Mouse (Mus musculus) gastrocnemius, postnatal 36 days (tissue): ENCODE results near the gene Slc12a1. TPM values are rescaled to one million over a fixed set of nuclear protein-coding genes. Genes with fewer than 3 reads are reported as not detected.
"Not testable (repeated sequence)": the region's sequence is repeated elsewhere in the genome, so short reads cannot be mapped to it uniquely, and the experiment has no call there.

ENCODE experiments used
- DNase-seq, 2 experiments: peaks; one replicate each; pipeline ENCODE4 v3.0.0; 2022
- intact Hi-C: fragments of 180-260 bp; cut with DNase I; formaldehyde crosslinking; loops from one replicate; pipeline ENCODE4 v1.15.1; 2025
- long read RNA-seq, 2 experiments: library from polyadenylated mRNA; stranded (forward); transcript quantifications; one replicate each; pipeline ENCODE4 v2.0.0; 2021
- total RNA-seq, 2 experiments: library from RNA; stranded (reverse); gene quantifications; 2 replicates each; pipeline ENCODE4 v1.2.3; 2021

Gene Slc12a1
- not detected for total RNA-seq
- long read RNA-seq, experiment 1, result 0 reads
- long read RNA-seq, experiment 2, result 0 reads

- no peak for DNase-seq
- intact Hi-C loops, result no loop called here
Measured at GRCm38 (mm10) chr2:125152388-125152787, at the start of gene Slc12a1. Gene Slc12a1 (plus strand): TSS chr2:125152505.

GRCm38 (mm10) chr2:125104491-125104890 is 47.8 kb upstream of the Slc12a1 start:
- intact Hi-C loops, DNase-seq: not testable (repeated sequence)

DNA sequence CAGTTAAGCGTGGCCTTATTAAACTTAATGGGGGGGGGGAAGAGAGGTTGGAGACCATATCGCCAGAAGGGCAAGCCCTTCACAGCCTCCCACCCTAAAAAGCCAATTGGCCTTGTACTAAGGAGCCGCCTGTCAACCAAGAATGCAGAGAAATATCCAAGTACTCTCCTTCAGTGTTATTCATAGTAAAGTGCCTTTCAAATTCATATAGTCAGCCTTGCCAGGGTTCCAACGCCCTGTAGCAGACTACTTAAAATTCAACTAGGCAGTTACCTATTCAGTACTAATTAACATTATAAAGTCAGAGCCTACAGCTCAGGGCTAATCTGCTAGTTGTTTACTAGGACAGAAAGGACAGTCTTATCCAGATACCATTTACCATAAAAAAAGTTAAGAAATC is 45.8 kb upstream of the Slc12a1 start:
- DNase-seq, intact Hi-C loops: not testable (repeated sequence)

DNA sequence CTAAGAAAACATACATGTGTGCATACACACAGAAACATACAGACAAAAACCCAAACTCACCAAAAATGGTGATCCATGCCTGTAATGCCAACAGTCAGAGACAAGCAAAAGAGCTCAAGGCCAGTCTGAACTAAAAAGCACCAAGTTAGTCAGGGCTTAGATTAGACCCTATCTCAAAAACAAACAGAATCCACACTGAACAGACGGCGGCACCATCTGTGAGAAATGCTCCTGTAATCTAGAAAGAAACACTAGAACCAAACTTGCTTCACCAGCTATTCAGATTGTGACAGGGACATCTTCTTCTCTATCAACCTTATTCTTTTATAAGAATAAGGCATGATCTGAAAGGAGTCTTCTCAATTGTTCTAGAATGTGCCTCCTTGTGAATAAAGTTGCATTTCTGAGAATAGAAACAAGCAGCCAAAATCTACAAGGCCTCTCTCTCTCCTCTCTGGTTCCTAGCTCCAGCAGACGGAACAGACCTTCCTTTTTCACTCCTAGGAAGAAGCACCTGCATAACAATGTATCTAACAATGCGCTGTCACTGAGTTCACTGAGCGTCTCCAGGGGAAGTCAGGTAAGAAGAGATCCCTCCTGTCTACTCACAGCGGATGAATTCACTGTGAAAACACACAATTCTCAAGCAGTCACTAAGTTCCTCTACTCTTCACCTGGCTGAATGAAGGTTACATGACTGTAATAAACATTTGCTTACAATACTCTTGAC is 32.8 kb upstream of the Slc12a1 start:
- intact Hi-C loops, result no loop called here
- DNase-seq, result no peak

GRCm38 (mm10) chr2:125122288-125122623 is 30.0 kb upstream of the Slc12a1 start:
- intact Hi-C loops, result no loop called here
- DNase-seq, result no peak

GRCm38 (mm10) chr2:125122624-125123476 is 29.5 kb upstream of the Slc12a1 start:
- peak; percentile 15 to 33 for DNase-seq
- intact Hi-C loops, result no loop called here

DNA sequence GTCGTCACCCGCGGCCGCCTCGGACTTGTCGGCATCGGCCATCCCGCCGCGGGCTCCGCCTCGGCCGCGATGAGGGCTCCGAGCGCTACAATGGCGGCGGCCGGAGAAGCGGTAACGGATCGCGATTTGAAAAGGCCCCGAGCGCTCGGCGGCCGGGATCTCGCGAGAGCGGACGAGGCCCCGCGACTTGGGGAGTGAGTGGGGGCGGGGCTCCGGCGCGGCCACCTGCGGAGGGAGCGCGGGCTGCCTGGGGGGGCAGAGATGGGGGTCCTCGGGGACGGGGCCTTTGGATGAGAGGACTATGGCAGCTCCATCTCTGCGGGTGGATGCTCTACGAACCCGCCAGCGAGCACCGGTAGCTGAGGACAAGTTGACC is 28.8 kb upstream of the Slc12a1 start, which contains the start of gene Myef2:
Myef2 (minus strand) TSS at position 185 of the 376 bp plus-strand sequence.
- peak; percentile 62 to 69 for DNase-seq
- intact Hi-C loops, result no loop called here

GRCm38 (mm10) chr2:125125824-125126223 is 26.5 kb upstream of the Slc12a1 start:
- no peak for DNase-seq
- intact Hi-C loops, result no loop called here

DNA sequence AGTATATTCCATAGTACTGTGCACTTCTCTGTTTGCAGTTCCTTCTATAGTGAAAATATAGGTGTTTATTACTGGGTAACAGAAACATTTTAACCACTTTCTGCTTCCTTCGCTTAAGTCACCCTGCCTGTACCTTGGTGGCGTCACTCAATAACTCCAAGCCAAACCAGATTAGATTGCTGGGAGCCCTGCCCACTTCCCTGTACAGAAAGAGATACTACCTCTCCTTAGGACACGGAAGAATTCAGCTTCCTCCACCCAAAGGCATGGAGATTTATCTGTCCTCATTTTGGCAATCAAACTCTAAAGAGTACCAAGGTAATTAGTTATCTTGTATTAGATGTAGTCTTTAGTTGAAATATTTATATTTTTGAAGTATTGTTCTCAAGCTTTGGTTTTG is 25.5 kb upstream of the Slc12a1 start:
- intact Hi-C loops, result no loop called here
- DNase-seq, result no peak

DNA sequence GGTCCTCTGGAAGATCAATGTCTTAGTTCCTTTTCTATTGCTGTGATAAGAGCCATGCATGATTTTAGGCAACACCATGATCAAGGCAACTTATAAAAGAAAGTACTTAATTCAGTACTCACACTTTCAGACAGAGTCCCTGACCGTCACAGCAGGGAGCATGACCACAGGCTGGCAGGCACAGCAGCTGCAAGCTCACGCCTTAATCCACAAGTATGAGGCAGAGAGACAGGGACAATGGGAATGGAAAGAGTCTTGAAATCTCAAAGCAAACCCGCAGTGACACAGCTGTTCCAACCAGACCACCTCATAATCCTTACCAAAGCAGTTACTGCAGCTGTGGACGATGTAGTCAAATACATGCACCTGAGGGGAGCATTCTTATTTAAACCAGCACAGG is 18.2 kb upstream of the Slc12a1 start:
- DNase-seq, result no peak
- intact Hi-C loops, result no loop called here

- DNase-seq, result peak; percentile 32 to 65
- intact Hi-C loops, result no loop called here
Measured at GRCm38 (mm10) chr2:125135903-125136811, 16.1 kb upstream of the Slc12a1 start, which contains the start of gene Ctxn2. Gene Ctxn2 (plus strand): TSS chr2:125136692.

DNA sequence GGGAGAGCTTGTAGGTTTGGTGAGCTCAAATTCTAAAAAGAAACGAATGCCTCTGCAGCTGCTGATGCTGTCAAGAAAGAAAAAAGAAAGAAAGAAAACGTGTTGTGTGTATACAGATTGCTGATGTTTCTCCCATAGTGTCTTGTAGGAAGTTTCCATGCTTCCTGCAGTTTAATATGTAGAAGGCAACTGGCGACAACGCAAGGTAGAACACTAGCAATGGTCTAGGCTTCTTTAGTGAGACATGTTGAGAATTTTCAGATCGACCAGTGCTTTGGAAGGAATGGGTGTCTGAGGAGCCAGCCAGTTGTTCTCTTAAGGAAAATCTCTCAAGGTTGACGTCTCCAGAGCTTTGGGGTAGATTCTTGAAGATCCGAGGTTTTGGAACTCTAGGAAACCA is 15.5 kb upstream of the Slc12a1 start:
- DNase-seq, result no peak
- intact Hi-C loops, result no loop called here

DNA sequence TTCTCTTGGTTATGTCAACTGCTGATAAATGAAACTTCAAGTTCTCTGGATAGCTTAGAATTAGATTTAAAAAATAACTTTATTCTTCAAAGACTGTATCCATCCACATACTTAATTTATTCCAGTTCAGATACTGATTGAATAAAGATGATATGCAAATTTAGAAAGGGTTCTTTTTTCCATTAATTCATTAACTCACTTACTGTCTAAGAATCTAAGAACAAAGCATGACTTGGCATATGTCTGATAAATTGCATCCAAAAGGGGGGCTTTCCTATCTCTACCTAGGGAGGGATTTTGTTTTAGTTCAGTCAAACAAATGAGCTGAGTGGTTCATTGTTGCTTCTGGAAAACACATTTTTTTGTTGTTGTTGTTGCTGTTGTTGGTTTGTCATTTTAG is 10.0 kb upstream of the Slc12a1 start:
- DNase-seq, result no peak
- intact Hi-C loops, result no loop called here

- no peak for DNase-seq
- intact Hi-C loops, result no loop called here
Measured at GRCm38 (mm10) chr2:125154294-125154693, 2.0 kb downstream of the Slc12a1 start.

DNA sequence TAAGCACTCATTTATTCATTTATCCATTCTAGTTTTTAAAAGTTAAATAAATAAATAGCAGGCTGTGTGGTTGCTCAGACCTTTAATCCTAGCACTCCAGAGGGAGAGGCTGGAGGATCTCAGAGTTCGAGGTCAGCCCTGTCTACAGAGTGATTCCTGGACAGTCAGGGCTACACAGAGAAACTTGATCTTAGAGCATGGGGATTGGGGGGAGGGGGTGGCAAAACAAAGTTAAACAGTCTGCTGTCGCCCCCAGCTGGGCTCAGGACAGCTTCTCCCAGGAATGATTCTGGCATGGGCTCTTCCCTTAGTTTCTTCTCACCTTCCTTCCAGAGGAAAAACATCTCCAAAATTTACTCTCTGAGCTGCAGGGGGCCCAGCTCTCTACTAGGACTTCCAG is 3.2 kb downstream of the Slc12a1 start:
- intact Hi-C loops, result no loop called here
- DNase-seq, result no peak

- no peak for DNase-seq
- intact Hi-C loops, result no loop called here
Measured at GRCm38 (mm10) chr2:125162012-125162470, 9.7 kb downstream of the Slc12a1 start.

- intact Hi-C loops, result no loop called here
- DNase-seq, result no peak
Measured at GRCm38 (mm10) chr2:125178225-125178798, 26.0 kb downstream of the Slc12a1 start.

GRCm38 (mm10) chr2:125187904-125188303 is 35.6 kb downstream of the Slc12a1 start:
- intact Hi-C loops, result loop anchor here (5.0 to 10.0 kb wide), 2 partner anchors 133 to 1086 kb away; no protein-coding TSS in a partner anchor
- no peak for DNase-seq

DNA sequence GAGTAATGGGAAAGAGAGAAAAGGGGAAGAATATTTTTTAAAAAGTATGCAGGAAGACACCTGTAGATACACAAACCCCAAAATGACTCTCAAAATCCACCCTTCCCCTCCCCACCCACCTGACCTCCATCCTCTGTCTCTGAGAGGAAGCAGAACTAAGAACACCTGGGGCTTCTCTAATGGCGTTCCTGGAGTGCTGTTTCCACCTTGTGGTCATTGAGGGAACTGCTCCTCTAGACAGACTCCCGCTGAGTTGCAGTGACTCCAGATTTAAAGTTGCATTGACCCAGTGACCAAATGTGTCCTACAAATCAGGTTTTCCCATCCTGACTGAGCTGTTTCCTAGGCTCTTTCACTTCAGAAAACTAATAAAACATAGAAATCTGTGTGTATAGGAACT is 36.9 kb downstream of the Slc12a1 start:
- intact Hi-C loops, result loop anchor here (5.0 to 10.0 kb wide), 2 partner anchors 134 to 1087 kb away; no protein-coding TSS in a partner anchor
- DNase-seq, result no peak

DNA sequence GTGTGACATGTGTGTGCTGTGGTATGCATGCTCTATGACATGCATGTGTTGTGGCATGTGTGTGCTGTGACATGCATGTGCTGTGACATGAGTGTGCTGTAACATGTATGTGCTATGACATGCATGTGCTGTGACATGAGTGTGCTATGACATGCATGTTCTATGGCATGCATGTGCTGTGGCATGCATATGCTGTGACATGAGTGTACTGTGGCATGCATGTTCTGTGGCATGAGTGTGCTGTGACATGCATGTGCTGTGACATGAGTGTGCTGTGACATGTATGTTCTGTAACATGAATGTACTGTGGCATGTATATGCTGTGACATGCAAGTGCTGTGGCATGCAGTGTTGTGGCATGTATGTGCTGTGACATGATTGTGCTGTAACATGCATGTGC is 40.6 kb downstream of the Slc12a1 start:
- intact Hi-C loops, result loop anchor here (10.0 kb wide), 1 partner anchor 1878 kb away; no protein-coding TSS in a partner anchor
- no peak for DNase-seq
